Mouse (Mus musculus): ENCODE results near the gene Cmas. TPM values are rescaled to one million over a fixed set of nuclear protein-coding genes. Genes with fewer than 3 reads are reported as not detected.

Cmas gene
- polyA plus RNA-seq, 1 experiment from 2014 or later = 133 TPM

GRCm38 (mm10) chr6:142795655-142796441, 39.4 kb downstream of the Cmas start:
- Histone ChIP-seq H3K27me3 (ENCODE audit: control insufficient read depth, insufficient read depth, low read length) (no peaks in the 10 kb centered on the region), H3K9ac (ENCODE audit: low read length) (no peak overlapping the region), H3K4me2 (no peak overlapping the region), H3K36me3 (ENCODE audit: control insufficient read depth, insufficient read depth, low read length) (no peaks in the 10 kb centered on the region), H3K9me3 (ENCODE audit: control insufficient read depth, low read length) (no peaks in the 10 kb centered on the region), H3K4me3 (ENCODE audit: low read depth, low read length) (no peak overlapping the region), H3K4me1 (ENCODE audit: control insufficient read depth, insufficient read depth, low read length) (peaks cover 8% of the 10 kb centered on the region), H3K27ac (ENCODE audit: low read depth, low read length) (no peak overlapping the region)
- DNase-seq (ENCODE audit: low spot score, missing footprints) = no peak
- 83% methylated on average over 15 of the region's 15 CpGs for WGBS
- ATAC-seq (ENCODE audit: low FRiP score) = no peak

GRCm38 (mm10) chr6:142797996-142798395, 41.5 kb downstream of the Cmas start:
- no peak overlapping the region for H3K9ac ChIP-seq (ENCODE audit: low read length)
- H3K27me3 ChIP-seq (ENCODE audit: control insufficient read depth, insufficient read depth, low read length) = no peaks in the 10 kb centered on the region
- H3K27ac ChIP-seq (ENCODE audit: low read depth, low read length) = no peak overlapping the region
- no peak overlapping the region for H3K4me2 ChIP-seq
- no peak for DNase-seq (ENCODE audit: low spot score, missing footprints)
- no peaks in the 10 kb centered on the region for H3K36me3 ChIP-seq (ENCODE audit: control insufficient read depth, insufficient read depth, low read length)
- 74% methylated on average over 1 of the region's 1 CpGs for WGBS
- H3K4me1 ChIP-seq (ENCODE audit: control insufficient read depth, insufficient read depth, low read length) = peaks cover 8% of the 10 kb centered on the region
- no peaks in the 10 kb centered on the region for H3K9me3 ChIP-seq (ENCODE audit: control insufficient read depth, low read length)
- no peak overlapping the region for H3K4me3 ChIP-seq (ENCODE audit: low read depth, low read length)
- no peak for ATAC-seq (ENCODE audit: low FRiP score)

GRCm38 (mm10) chr6:142798837-142799236, 42.4 kb downstream of the Cmas start:
- Histone ChIP-seq H3K4me1 (ENCODE audit: control insufficient read depth, insufficient read depth, low read length) (peaks cover 2% of the 10 kb centered on the region; the same call in 1 of the 2 replicates), H3K9me3 (ENCODE audit: control insufficient read depth, low read length) (no peaks in the 10 kb centered on the region), H3K9ac (ENCODE audit: low read length) (no peak overlapping the region), H3K4me2 (no peak overlapping the region), H3K4me3 (ENCODE audit: low read depth, low read length) (no peak overlapping the region), H3K27ac (ENCODE audit: low read depth, low read length) (no peak overlapping the region), H3K27me3 (ENCODE audit: control insufficient read depth, insufficient read depth, low read length) (no peaks in the 10 kb centered on the region), H3K36me3 (ENCODE audit: control insufficient read depth, insufficient read depth, low read length) (no peaks in the 10 kb centered on the region)
- WGBS = 72% methylated on average over 9 of the region's 9 CpGs
- no peak for ATAC-seq (ENCODE audit: low FRiP score)
- no peak for DNase-seq (ENCODE audit: low spot score, missing footprints)

GRCm38 (mm10) chr6:142799704-142800374, 43.4 kb downstream of the Cmas start:
- no peaks in the 10 kb centered on the region for H3K9me3 ChIP-seq (ENCODE audit: control insufficient read depth, low read length)
- H3K4me2 ChIP-seq = no peak overlapping the region
- H3K4me3 ChIP-seq (ENCODE audit: low read depth, low read length) = no peak overlapping the region
- WGBS = 81% methylated on average over 7 of the region's 7 CpGs
- H3K4me1 ChIP-seq (ENCODE audit: control insufficient read depth, insufficient read depth, low read length) = peaks cover 2% of the 10 kb centered on the region; the same call in 1 of the 2 replicates
- H3K36me3 ChIP-seq (ENCODE audit: control insufficient read depth, insufficient read depth, low read length) = no peaks in the 10 kb centered on the region
- no peaks in the 10 kb centered on the region for H3K27me3 ChIP-seq (ENCODE audit: control insufficient read depth, insufficient read depth, low read length)
- H3K9ac ChIP-seq (ENCODE audit: low read length) = no peak overlapping the region
- H3K27ac ChIP-seq (ENCODE audit: low read depth, low read length) = no peak overlapping the region
- DNase-seq (ENCODE audit: low spot score, missing footprints) (no peak), ATAC-seq (ENCODE audit: low FRiP score) (no peak)

GRCm38 (mm10) chr6:142801687-142802086, 45.2 kb downstream of the Cmas start:
- Histone ChIP-seq H3K4me3 (ENCODE audit: low read depth, low read length) (no peak overlapping the region), H3K4me2 (no peak overlapping the region), H3K9ac (ENCODE audit: low read length) (no peak overlapping the region), H3K27me3 (ENCODE audit: control insufficient read depth, insufficient read depth, low read length) (no peaks in the 10 kb centered on the region), H3K9me3 (ENCODE audit: control insufficient read depth, low read length) (no peaks in the 10 kb centered on the region), H3K27ac (ENCODE audit: low read depth, low read length) (no peak overlapping the region), H3K36me3 (ENCODE audit: control insufficient read depth, insufficient read depth, low read length) (no peaks in the 10 kb centered on the region), H3K4me1 (ENCODE audit: control insufficient read depth, insufficient read depth, low read length) (peaks cover 2% of the 10 kb centered on the region; the same call in 1 of the 2 replicates)
- DNase-seq (ENCODE audit: low spot score, missing footprints) (no peak), ATAC-seq (ENCODE audit: low FRiP score) (no peak)
- WGBS = 84% methylated on average over 5 of the region's 5 CpGs

GRCm38 (mm10) chr6:142802617-142803525, 46.4 kb downstream of the Cmas start:
- H3K9me3 ChIP-seq (ENCODE audit: control insufficient read depth, low read length) = no peaks in the 10 kb centered on the region
- H3K4me2 ChIP-seq = no peak overlapping the region
- peaks cover 2% of the 10 kb centered on the region; the same call in 1 of the 2 replicates for H3K4me1 ChIP-seq (ENCODE audit: control insufficient read depth, insufficient read depth, low read length)
- DNase-seq (ENCODE audit: low spot score, missing footprints) = no peak
- 64% methylated on average over 11 of the region's 11 CpGs for WGBS
- no peaks in the 10 kb centered on the region for H3K36me3 ChIP-seq (ENCODE audit: control insufficient read depth, insufficient read depth, low read length)
- H3K27ac ChIP-seq (ENCODE audit: low read depth, low read length) = no peak overlapping the region
- no peak overlapping the region for H3K4me3 ChIP-seq (ENCODE audit: low read depth, low read length)
- ATAC-seq (ENCODE audit: low FRiP score) = 0 out of 2 replicates have a peak, but pooled peaks have one; percentile 30
- H3K9ac ChIP-seq (ENCODE audit: low read length) = no peak overlapping the region
- H3K27me3 ChIP-seq (ENCODE audit: control insufficient read depth, insufficient read depth, low read length) = no peaks in the 10 kb centered on the region

- ATAC-seq (ENCODE audit: low FRiP score) (no peak), DNase-seq (ENCODE audit: low spot score, missing footprints) (no peak)
- H3K27me3 ChIP-seq (ENCODE audit: control insufficient read depth, insufficient read depth, low read length) = no peaks in the 10 kb centered on the region
- H3K4me2 ChIP-seq = no peak within 1 kb of the TSS
- no peaks in the 10 kb centered on the region for H3K36me3 ChIP-seq (ENCODE audit: control insufficient read depth, insufficient read depth, low read length)
- no peak within 1 kb of the TSS for H3K9ac ChIP-seq (ENCODE audit: low read length)
- no peak within 1 kb of the TSS for H3K27ac ChIP-seq (ENCODE audit: low read depth, low read length)
- H3K4me1 ChIP-seq (ENCODE audit: control insufficient read depth, insufficient read depth, low read length) = 0 out of 2 replicates have a peak, but pooled peaks cover 2% of the 10 kb centered on the region
- no peak within 1 kb of the TSS for H3K4me3 ChIP-seq (ENCODE audit: low read depth, low read length)
- H3K9me3 ChIP-seq (ENCODE audit: control insufficient read depth, low read length) = no peaks in the 10 kb centered on the region
Measured at GRCm38 (mm10) chr6:142804402-142804801, 47.9 kb downstream of the Cmas start, which contains the start of gene Sult6b2. Sult6b2 (minus strand) TSS chr6:142804502.

- Histone ChIP-seq H3K36me3 (ENCODE audit: control insufficient read depth, insufficient read depth, low read length) (no peaks in the 10 kb centered on the region), H3K4me2 (no peak overlapping the region), H3K9me3 (ENCODE audit: control insufficient read depth, low read length) (no peaks in the 10 kb centered on the region), H3K9ac (ENCODE audit: low read length) (no peak overlapping the region), H3K27me3 (ENCODE audit: control insufficient read depth, insufficient read depth, low read length) (no peaks in the 10 kb centered on the region), H3K4me3 (ENCODE audit: low read depth, low read length) (no peak overlapping the region), H3K27ac (ENCODE audit: low read depth, low read length) (no peak overlapping the region), H3K4me1 (ENCODE audit: control insufficient read depth, insufficient read depth, low read length) (0 out of 2 replicates have a peak, but pooled peaks cover 2% of the 10 kb centered on the region)
- ATAC-seq (ENCODE audit: low FRiP score) (no peak), DNase-seq (ENCODE audit: low spot score, missing footprints) (no peak)
- 85% methylated on average over 4 of the region's 4 CpGs for WGBS
Measured at GRCm38 (mm10) chr6:142806326-142806725, 49.8 kb downstream of the Cmas start.

Data from midbrain, embryonic 11.5 days (tissue).